Mouse (Mus musculus): Measurements from ENCODE around the gene Kdm1b. TPM values are rescaled to one million over a fixed set of nuclear protein-coding genes. Genes with fewer than 3 reads are reported as not detected.

Gene Kdm1b
- total and polyA plus RNA-seq, 3 experiments: 9.6 to 12.6 TPM; not detected in 1

DNA sequence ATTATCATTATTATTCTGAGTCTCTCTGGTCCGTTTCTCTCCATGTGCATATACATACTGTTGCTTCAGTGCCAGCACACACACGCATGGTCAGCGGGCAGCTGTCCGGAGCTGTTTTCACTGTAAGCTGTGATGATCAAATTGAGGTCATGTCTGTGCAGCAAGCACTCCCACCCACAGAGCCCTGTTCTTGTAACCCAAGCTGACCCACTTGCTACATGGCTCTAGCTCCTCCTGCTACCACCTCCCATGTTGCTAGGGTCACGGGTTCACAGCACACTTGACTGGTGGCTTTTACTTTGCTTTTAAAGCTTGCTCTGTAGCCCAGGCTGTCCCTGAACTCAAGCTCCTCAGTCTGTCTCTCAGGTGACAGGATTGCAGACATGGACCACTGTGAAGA, 29.2 kb downstream of the Kdm1b start:
- H3K36me3 ChIP-seq (ENCODE audit: control insufficient read depth in 1 of 2, insufficient read depth in 2 of 2, low read length in 2 of 2): no peaks in the 10 kb centered on the region
- TF ChIP-seq ZNF384 (IDR thresholded peaks at IDR 0.05; ENCODE audit: low read depth, low read length) (no peak), TBP (IDR thresholded peaks at IDR 0.05; ENCODE audit: low read depth, low read length) (no peak), SMC3 (IDR thresholded peaks at IDR 0.05; ENCODE audit: low read depth, low read length) (no peak), USF2 (IDR thresholded peaks at IDR 0.05; ENCODE audit: borderline replicate concordance in 1 of 2, insufficient read depth in 1 of 2, low read depth in 1 of 2, low read length in 2 of 2) (no peak), UBTF (IDR thresholded peaks at IDR 0.05; ENCODE audit: borderline replicate concordance, insufficient read depth, low read depth, low read length) (no peak)
- no peak overlapping the region for H3K4me3 ChIP-seq (ENCODE audit: control insufficient read depth in 1 of 2, insufficient read depth in 1 of 2, low read depth in 2 of 2, low read length in 2 of 2)
- no peaks in the 10 kb centered on the region for H3K9me3 ChIP-seq (replicated peaks; ENCODE audit: insufficient read depth, low read length)
- no peaks in the 10 kb centered on the region for H3K79me2 ChIP-seq (ENCODE audit: control insufficient read depth, insufficient read depth, low read length, poor library complexity)
- H3K27me3 ChIP-seq (ENCODE audit: control insufficient read depth in 1 of 2, insufficient read depth in 2 of 2, low read length in 2 of 2): no peaks in the 10 kb centered on the region
- H3K27ac ChIP-seq (ENCODE audit: control insufficient read depth, low read depth, low read length): no peak overlapping the region
- DNase-seq (ENCODE audit: low read depth, low spot score): no peak
- H3K9ac ChIP-seq (ENCODE audit: control insufficient read depth, low read depth, low read length, poor library complexity, severe bottlenecking): no peak overlapping the region
- H3K4me1 ChIP-seq (ENCODE audit: control insufficient read depth in 1 of 2, insufficient read depth in 2 of 2, low read length in 2 of 2): no peaks in the 10 kb centered on the region

- Histone ChIP-seq H3K27me3 (ENCODE audit: control insufficient read depth in 1 of 2, insufficient read depth in 2 of 2, low read length in 2 of 2) (no peaks in the 10 kb centered on the region), H3K4me3 (ENCODE audit: control insufficient read depth in 1 of 2, insufficient read depth in 1 of 2, low read depth in 2 of 2, low read length in 2 of 2) (no peak overlapping the region), H3K9me3 (replicated peaks; ENCODE audit: insufficient read depth, low read length) (no peaks in the 10 kb centered on the region), H3K79me2 (ENCODE audit: control insufficient read depth, insufficient read depth, low read length, poor library complexity) (no peaks in the 10 kb centered on the region), H3K36me3 (ENCODE audit: control insufficient read depth in 1 of 2, insufficient read depth in 2 of 2, low read length in 2 of 2) (peaks cover 0 to 2% of the 10 kb centered on the region in 2 experiments; a peak in 1 of 4 replicates), H3K4me1 (ENCODE audit: control insufficient read depth in 1 of 2, insufficient read depth in 2 of 2, low read length in 2 of 2) (no peaks in the 10 kb centered on the region), H3K9ac (ENCODE audit: control insufficient read depth, low read depth, low read length, poor library complexity, severe bottlenecking) (no peak overlapping the region), H3K27ac (ENCODE audit: control insufficient read depth, low read depth, low read length) (no peak overlapping the region)
- DNase-seq (ENCODE audit: low read depth, low spot score): no peak
- TF ChIP-seq CTCF (IDR thresholded peaks at IDR 0.05 in 2 of 3, conservative IDR thresholded peaks at IDR 0.05 in 1 of 3; ENCODE audit: control insufficient read depth in 1 of 3, insufficient read depth in 1 of 3, low read depth in 2 of 3, low read length in 3 of 3, poor library complexity in 1 of 3, severe bottlenecking in 1 of 3) (no peak), KAT2A (conservative IDR thresholded peaks at IDR 0.05; ENCODE audit: low read depth, low read length) (no peak), NRF1 (IDR thresholded peaks at IDR 0.05; ENCODE audit: insufficient read depth, low read depth, low read length, poor library complexity, severe bottlenecking) (no peak), POLR2AphosphoS2 (IDR thresholded peaks at IDR 0.05; ENCODE audit: low read length) (no peak), TCF12 (IDR thresholded peaks at IDR 0.05; ENCODE audit: low read depth, low read length) (no peak), ELF1 (IDR thresholded peaks at IDR 0.05; ENCODE audit: low read depth, low read length) (no peak), TBP (IDR thresholded peaks at IDR 0.05; ENCODE audit: low read depth, low read length) (no peak), BHLHE40 (IDR thresholded peaks at IDR 0.05; ENCODE audit: borderline replicate concordance, low read depth, low read length) (no peak), SIN3A (IDR thresholded peaks at IDR 0.05; ENCODE audit: low read length) (no peak), POLR2A (IDR thresholded peaks at IDR 0.05; ENCODE audit: control insufficient read depth in 1 of 2, insufficient read depth in 1 of 2, low read depth in 1 of 2, low read length in 2 of 2, poor library complexity in 1 of 2) (no peak)
Observed at GRCm38 (mm10) chr13:47076156-47076555, 32.9 kb downstream of the Kdm1b start.

DNA sequence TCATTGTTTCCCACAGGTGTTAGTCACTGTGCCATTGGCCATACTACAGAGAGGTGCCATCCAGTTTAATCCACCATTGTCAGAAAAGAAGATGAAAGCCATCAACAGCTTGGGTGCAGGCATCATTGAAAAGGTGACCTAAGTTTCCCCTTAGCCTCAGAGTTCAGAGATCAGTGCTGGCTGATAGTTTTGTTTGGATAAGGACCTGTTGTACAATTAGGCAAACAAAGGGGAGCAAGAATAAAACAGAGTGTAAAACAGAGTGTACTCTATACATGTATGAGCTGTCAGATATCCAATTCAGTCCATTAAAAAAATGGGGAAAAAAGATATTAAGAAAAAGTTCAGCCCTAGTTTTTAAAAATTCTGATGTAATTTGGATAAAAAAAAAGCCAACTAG, 34.1 kb downstream of the Kdm1b start:
- DNase-seq (ENCODE audit: low read depth, low spot score): no peak
- H3K36me3 ChIP-seq (ENCODE audit: control insufficient read depth in 1 of 2, insufficient read depth in 2 of 2, low read length in 2 of 2): peaks cover 0 to 2% of the 10 kb centered on the region in 2 experiments; a peak in 1 of 4 replicates

More for the DNA sequence above, 34.1 kb downstream of the Kdm1b start:
- H3K4me3 ChIP-seq (ENCODE audit: control insufficient read depth in 1 of 2, insufficient read depth in 1 of 2, low read depth in 2 of 2, low read length in 2 of 2): no peak overlapping the region
- no peaks in the 10 kb centered on the region for H3K79me2 ChIP-seq (ENCODE audit: control insufficient read depth, insufficient read depth, low read length, poor library complexity)
- no peaks in the 10 kb centered on the region for H3K9me3 ChIP-seq (replicated peaks; ENCODE audit: insufficient read depth, low read length)
- no peaks in the 10 kb centered on the region for H3K27me3 ChIP-seq (ENCODE audit: control insufficient read depth in 1 of 2, insufficient read depth in 2 of 2, low read length in 2 of 2)
- no peak overlapping the region for H3K9ac ChIP-seq (ENCODE audit: control insufficient read depth, low read depth, low read length, poor library complexity, severe bottlenecking)
- no peak for TF ChIP-seq CHD1 (IDR thresholded peaks at IDR 0.05; ENCODE audit: low read depth, low read length)
- no peak for TF ChIP-seq NRF1 (IDR thresholded peaks at IDR 0.05; ENCODE audit: insufficient read depth, low read depth, low read length, poor library complexity, severe bottlenecking)
- TF ChIP-seq USF2 (IDR thresholded peaks at IDR 0.05; ENCODE audit: borderline replicate concordance in 1 of 2, insufficient read depth in 1 of 2, low read depth in 1 of 2, low read length in 2 of 2): no peak
- TF ChIP-seq MXI1 (IDR thresholded peaks at IDR 0.05; ENCODE audit: low read depth, low read length): no peak
- TF ChIP-seq ZNF384 (IDR thresholded peaks at IDR 0.05; ENCODE audit: low read depth, low read length): no peak
- TF ChIP-seq GABPA (IDR thresholded peaks at IDR 0.05; ENCODE audit: low read depth, low read length): no peak
- no peak for TF ChIP-seq UBTF (IDR thresholded peaks at IDR 0.05; ENCODE audit: borderline replicate concordance, insufficient read depth, low read depth, low read length)
- no peak for TF ChIP-seq MYC (IDR thresholded peaks at IDR 0.05; ENCODE audit: low read depth, low read length)
- TF ChIP-seq RAD21 (IDR thresholded peaks at IDR 0.05; ENCODE audit: low read depth, low read length): no peak
- TF ChIP-seq TCF12 (IDR thresholded peaks at IDR 0.05; ENCODE audit: low read depth, low read length): no peak
- no peak for TF ChIP-seq CTCF (IDR thresholded peaks at IDR 0.05 in 2 of 3, conservative IDR thresholded peaks at IDR 0.05 in 1 of 3; ENCODE audit: control insufficient read depth in 1 of 3, insufficient read depth in 1 of 3, low read depth in 2 of 3, low read length in 3 of 3, poor library complexity in 1 of 3, severe bottlenecking in 1 of 3)
- no peak for TF ChIP-seq HCFC1 (IDR thresholded peaks at IDR 0.05; ENCODE audit: low read depth, low read length)
- no peak for TF ChIP-seq POLR2A (IDR thresholded peaks at IDR 0.05; ENCODE audit: control insufficient read depth in 1 of 2, insufficient read depth in 1 of 2, low read depth in 1 of 2, low read length in 2 of 2, poor library complexity in 1 of 2)
- no peak for TF ChIP-seq MYB (IDR thresholded peaks at IDR 0.05; ENCODE audit: low read depth, low read length)
- TF ChIP-seq TAL1 (IDR thresholded peaks at IDR 0.05; ENCODE audit: low read length): no peak
- TF ChIP-seq KAT2A (conservative IDR thresholded peaks at IDR 0.05; ENCODE audit: low read depth, low read length): no peak
- TF ChIP-seq MAFK (IDR thresholded peaks at IDR 0.05; ENCODE audit: borderline replicate concordance, low read depth, low read length): no peak
- TF ChIP-seq MAX (IDR thresholded peaks at IDR 0.05; ENCODE audit: low read length): no peak
- H3K27ac ChIP-seq (ENCODE audit: control insufficient read depth, low read depth, low read length): no peak overlapping the region
- H3K4me1 ChIP-seq (ENCODE audit: control insufficient read depth in 1 of 2, insufficient read depth in 2 of 2, low read length in 2 of 2): no peaks in the 10 kb centered on the region
